Mouse (Mus musculus): ENCODE measurements around the gene Spindoc.
A peak's percentile ranks its signal among the peaks of the same experiment; 100 is the strongest.
"Not testable (repeated sequence)": the region's sequence is repeated elsewhere in the genome, so short reads cannot be mapped to it uniquely, and the experiment has no call there.

Spindoc gene

DNA sequence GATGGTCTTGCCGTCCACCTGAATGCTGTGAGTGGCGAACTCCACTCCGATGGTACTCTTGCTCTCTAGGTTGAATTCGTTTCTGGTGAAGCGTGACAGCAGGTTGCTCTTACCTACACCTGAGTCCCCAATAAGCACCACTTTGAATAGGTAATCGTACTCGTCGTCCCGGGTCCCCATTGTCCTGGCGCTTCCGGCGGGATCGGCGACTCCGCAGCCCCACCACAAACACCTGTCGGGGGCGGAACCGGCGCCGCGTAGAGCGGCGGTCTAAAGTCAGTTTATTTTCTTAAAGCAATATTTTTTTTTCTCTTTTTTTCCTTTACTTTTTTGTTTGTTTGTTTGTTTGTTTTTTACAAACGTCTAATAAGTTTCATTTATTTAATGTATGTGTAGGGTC is 16.1 kb upstream of the Spindoc start:
- not testable (repeated sequence) for DNase-seq

DNA sequence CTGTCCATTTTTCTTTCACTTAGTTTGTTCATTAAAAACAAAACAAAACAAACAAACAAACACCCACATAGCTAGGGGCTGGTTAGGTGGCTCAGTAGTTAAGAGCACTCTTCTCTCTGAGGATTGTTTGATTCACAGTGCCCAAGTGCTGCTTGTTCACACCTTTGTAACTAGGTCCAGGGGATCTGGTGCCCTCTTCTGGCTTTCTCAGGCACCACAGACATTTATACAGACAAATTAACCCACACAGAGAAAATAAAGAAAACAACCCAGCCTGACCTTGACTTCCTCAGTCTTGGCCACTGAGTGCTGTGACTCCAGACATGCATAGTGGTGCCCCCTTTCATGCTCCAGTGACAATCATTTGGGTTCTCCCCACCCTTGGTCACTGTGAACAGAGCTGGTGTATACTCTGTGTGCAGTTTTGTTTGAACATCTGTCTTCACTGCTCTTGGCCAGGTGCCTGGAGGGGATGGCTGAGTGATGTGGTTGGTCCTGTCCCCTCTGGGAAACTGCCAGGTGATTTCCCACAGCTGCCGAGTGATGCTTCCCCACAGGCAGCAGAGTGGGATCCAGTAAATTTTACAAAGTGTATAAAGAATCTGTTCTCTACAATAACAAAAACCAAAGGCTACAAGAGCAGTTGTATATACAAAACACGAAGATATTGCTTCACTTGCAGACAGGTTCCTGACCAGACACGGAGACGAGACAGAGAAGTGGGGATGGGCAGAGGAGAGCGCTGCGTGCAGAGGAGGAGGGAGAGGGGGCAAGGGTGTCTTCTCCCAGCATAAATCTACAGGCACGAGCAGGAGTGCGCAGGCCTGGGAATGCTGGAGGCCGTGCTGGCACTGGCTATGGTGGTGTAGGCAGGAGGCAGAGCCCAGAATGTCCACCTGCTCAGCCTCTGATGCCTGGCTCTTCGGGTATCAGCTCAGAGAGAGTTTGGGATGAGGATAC is 14.4 kb upstream of the Spindoc start:
- DNase-seq = not testable (repeated sequence)

DNA sequence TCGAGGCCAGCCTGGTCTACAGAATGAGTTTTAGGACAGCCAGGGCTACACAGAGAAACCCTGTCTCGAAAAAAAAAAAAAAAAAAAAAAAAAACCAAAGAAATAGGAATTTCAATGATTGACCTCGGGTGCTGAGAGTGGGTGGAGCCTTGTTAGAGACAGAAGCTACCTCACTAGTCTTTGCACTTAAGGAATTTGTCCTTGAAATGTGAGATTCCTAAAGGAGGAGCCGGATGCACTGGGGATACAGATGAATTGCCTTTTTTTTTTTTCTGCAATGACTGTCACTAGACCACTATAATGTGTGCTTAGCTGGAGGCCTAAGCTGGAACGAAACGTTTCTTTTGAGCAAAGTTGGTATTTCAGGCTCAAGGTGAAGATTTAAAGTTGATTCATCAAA is 5.7 kb upstream of the Spindoc start:
- DNase-seq = no peak

DNA sequence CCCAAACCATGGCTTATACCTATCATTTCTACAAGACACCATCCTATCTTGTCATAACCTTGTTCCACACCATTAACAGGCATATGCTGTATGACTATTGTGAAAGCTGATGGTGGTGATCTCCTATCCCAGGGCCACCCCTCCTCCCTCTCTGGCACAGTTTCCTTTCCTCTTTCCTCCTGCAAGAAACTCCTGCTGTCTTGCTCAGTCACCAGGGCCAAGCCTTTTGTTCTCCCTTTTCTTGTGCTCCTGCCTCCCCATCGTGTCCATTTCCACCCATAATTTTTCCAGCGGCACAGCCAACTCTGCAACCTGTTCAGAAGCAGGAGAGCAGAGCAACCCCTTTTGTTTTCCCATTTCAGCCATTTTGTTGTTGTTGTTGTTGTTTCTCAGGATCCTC is 3.2 kb upstream of the Spindoc start:
- no peak for DNase-seq

DNA sequence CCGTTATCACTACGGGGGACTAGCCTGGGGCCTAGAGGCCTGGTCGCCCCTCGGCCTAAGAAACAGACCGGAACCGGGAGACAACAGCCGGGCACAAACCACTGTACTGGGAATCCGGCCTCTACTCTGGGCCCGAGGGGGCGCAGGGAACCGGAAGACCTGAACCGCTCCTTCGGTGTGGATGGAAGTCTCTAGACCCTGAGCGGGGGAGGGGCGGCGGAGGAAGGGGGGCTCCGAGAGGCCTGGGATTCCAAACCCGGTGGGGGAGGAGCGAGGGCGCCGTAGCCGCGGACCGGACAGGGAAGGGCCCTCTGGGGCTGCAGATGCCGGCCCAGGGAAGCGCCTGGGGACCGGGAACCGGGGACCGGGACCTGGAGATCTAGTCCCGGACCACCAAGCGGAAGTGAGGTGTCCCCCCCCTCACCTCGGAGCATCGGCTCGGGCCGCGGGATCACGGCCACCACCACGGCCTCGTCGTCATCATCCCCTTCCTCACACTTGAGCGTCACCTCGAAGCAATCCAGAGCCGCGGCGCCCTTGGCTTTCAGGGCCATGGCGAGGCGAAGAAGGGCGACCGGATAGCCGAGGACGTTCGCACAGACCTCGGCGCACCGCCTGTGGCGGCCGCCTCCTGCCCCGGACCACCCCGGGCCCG is 419 bp downstream of the Spindoc start:
- DNase-seq = peak; percentile 19

DNA sequence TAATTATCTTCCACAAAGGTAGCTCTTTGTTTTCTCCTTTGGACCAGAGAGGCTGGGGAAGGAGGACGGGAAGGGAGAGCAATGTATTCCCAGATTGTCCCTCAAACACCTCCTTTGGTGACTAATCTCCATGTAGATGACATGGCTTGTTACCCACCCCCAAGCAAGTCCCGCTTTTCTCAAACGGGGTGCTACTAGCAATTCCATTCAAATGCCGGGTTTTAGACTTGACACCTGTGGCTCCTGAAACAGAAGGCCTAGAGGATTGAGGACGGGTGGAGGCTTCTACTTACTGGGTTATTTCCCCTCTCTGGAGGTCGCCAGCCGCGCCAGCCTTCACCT is 917 bp downstream of the Spindoc start:
- DNase-seq = peak; percentile 13

DNA sequence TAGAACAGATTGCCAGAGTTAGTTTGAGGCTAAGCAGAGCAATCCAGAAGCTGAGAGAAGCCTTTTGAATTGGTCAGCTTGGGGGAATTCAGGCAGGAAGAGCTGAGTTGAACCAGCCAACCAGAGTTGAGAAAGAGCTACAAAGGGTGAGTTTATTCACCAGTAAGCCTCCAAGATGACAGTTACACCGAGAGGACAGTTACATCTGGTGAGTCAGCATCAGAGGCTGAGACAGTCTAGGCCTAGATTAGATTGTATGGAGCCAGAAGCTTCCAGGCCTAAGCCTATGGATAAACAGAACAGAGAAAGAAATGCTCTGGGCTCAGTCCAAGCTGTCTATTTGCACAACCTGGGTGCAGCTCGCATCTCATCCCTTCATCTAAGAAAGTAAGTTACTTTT is 5.2 kb downstream of the Spindoc start:
- DNase-seq = no peak

DNA sequence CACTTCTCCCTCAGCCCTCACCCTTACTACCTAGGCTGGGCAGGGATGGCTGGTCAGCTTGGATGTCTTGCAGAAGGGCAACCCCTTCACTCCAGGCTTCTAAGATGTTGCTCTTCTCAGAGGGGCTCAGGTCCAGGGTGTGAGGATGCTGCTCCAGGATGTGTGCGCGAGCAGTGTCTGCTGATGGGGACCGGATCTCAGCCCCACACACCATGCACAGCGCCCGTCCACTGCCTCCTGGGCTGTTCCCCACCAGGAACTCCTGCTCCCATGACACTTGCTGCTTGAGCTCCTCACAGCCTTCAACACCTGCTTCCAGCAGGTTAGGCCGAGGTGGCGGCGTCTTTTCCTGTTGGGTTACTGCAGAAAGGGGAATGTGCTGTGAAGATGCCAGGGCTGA is 8.3 kb downstream of the Spindoc start:
- DNase-seq = no peak

DNA sequence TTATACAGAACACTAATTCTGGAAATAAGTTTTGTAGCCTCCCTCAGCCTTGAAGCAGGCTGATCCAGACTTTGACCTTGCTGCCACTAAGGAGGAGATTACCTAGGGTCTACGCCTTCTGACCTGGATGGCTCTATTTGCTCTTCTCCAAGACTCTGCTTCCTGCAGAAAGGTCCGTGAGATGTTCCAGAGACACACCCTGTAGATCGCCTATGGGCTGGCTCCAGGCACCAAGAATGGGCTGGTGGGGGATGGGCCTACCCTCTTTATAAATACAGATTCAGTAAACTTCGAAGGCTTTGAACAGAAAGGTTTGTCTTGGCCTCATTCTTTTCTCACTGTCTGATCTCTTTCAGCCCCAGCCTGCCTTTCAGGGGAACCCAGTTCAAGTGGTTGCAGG is 13.3 kb downstream of the Spindoc start:
- not testable (repeated sequence) for DNase-seq

DNA sequence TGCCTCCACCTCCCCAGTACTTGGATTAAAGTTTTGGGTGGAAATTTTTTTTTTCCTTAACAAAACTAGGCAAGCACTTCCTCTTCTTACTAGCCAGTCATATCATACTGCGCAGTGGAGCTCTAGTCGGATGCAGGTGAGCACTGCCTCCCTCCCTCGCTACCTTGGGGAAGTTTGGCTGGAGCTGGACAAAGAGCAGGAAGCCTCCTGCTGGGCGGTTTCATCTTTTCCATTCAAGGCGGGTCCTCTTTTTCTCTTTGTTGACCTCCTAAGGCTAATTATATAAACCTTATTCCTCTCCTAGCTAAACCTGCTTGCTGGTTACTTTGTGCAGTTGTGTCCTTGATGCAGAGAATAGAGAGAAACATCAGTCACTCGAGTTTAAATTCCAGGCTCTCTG is 29.2 kb downstream of the Spindoc start:
- DNase-seq = no peak

DNA sequence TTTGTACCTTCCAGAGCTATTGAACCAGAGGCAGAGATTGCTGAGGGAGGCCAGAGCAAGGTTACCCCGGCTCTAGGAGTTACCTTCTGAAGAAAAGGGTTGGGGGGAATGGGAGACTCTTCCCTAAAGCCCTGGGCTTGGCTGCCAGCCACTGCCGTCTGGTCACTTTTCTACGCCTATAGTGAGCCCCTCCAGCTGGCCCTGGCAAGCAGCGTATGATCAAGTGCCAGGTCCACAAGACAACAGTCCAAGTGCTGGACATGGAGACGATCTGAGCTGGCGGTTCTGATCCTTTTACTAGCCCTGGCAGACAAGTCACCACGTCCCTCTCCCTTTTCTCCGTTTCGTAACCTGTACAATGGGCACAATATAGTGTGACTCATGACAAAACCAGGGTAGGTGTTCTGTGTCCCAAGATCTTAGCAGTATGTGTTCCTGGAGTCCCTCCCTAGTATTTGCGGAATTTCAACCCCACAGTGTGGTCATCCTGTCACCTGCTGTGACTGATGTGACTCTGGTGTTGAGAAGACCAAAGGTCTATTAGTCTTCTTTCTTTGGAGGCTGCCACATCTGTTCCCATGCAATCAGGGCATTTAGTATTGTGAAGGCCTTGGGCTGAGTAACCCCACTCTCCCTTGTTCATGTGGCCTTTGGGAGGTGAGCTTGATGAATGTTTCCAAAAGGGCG is 29.8 kb downstream of the Spindoc start:
- no peak for DNase-seq

DNA sequence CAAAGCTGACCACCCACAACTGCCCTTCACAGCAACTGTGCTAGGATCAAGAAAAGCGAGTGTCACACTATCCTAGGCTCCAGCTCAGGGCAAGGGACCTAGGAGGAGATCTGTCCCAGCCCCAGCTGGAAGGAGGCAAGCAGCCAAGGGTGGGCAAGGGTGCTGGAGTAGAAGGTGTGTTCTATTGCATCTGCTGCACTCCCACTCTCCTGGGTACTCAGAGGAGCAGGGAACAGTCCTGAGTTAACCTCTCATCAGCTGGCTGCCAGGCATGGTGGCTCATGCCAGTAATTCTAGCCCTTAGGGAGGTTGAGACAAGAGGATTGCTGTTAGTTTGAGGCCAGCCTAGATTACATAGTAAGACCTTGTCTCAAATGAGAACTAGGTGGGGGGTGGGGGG is 32.8 kb downstream of the Spindoc start:
- DNase-seq = no peak

DNA sequence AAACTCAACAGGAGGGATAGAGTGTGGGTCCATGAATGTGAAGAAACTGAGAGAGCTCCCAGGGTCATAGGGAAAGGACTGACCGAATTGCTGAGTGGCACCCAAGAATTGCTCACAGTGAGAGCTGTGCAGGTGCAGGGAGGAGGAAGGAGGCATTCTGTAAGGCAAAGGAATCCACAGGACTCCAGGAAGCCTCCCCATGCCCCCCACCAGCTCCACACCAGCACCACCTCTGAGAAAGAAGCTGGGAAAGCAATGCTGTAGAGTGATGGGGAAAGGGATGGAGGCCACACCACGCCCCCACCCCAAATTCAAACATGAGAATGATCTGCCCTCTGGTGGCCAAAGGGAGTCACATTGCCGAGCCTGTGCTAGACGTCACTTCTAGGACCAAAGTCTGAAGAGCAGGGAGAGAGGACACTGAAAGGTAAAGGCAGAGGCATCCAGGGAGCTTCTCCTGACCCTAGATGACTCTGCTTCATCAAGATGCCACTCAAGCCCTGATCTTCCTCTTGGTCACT is 37.5 kb downstream of the Spindoc start:
- DNase-seq = peak; percentile 23

DNA sequence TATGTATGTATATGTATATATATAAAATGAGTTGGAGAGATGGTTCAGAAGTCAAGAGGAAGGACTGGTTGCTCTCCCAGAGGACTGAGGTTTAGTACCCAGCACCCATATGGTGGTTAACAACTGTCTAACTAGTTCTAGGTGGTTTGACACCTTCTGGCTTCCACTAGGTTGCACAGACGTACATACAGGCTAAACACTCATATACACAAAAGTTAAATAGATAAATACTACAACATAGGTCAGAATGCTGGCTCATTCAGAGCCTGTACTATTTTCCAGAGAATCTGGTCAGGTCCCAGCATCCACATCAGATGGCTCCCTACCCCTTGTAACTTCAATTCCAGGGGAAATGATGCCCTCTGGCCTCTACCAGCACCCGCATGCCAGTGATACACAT is 40.1 kb downstream of the Spindoc start:
- no peak for DNase-seq

DNA sequence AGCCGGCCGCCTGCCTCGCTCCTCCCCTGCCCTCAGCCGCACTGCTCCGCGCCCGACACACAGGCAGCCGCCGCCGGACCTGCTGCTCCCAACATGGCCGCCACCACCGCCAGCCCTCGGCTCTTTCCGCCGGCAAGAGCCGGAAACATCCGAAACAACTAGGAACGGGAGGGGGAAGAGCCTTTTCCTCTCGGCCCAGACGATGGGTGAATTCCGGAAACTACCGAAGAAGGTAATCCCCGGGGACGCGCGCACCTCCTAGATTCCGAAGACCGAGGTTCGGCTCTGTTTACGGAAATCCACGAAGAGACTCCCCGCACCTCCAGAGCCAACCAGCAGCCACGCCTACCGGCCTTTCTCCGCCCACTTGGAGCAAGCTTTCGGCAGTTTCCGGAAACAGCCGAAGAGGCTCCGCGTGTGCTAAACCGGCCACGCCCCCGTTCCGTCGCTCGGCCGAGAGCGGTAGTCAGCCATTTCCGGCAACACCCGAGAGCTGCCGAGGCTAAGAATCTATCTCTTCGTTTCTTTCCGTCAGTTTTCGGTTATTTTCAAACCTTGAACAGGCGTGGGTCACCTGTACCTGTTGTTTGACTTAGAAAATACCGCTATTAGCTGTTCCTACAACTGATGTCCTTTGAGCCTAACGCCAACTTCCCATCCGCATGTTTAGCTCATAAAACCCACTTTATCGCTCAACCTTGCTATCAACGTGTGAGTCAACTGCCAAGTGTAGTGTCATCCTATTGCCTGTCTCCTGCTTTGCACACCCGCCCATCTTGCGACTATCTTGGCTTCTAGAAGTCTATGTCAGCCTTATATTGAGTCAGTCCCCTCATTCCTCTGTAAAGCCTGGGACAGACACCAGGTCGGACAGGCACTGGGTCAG is 41.0 kb downstream of the Spindoc start, which contains the start of gene Mark2:
Mark2 (minus strand) TSS at position 349 of the 886 bp plus-strand sequence.
- DNase-seq = peak; percentile 99

DNA sequence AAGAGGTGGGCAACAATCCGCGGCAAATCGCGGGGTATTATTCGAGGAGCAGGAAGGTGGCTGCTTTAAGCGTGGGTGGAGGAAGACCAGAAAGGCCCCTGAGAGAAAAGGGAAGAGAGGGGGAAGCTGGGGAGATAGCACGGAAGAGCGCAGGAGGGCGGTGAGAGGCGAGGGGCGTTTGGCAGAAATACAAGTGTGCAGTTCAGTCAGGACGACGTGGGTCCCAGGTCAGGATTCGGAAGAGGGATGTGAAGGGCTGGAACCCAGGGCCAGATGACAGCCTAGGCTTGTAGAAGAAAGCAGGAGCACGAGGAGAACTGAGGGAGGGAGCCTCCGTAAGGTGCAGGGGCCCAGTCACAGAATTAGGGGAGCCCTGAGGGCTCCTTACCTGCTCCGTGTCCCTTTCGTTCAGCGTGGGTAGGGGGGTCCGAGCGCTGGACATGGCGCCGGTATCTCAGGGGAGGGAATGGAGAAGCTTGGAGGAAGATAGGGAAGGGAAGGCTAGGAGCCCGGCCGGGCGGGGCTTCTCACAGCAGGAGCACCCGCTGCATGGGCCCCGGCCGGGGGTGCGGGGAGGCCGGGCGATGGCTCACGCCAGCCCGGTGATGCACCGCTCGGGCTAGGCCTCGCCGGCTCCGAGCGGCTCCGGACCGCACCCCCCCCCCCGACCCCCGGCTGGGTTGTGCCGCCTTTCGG is 41.9 kb downstream of the Spindoc start:
- DNase-seq = peak; percentile 30

DNA sequence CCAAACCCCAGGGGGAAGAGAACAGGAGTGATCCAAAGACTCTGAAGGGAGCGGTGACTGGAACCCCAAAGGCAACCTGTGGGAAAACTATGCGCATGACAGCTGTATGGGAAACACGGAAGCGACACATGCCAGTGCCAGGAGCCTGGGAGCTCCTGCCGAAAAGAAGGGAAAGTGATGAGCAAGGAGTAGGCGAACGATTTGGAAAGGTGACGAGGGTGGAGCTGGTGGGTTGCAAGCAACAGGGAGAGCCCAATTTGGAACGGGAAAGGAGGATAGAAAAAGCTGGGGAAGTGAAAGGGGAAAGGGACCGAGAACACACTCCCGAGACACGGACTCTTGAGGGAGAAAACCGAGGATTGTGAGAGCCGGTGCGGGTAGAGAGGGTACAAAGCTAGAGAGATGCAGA is 42.4 kb downstream of the Spindoc start:
- peak; percentile 33 for DNase-seq

DNA sequence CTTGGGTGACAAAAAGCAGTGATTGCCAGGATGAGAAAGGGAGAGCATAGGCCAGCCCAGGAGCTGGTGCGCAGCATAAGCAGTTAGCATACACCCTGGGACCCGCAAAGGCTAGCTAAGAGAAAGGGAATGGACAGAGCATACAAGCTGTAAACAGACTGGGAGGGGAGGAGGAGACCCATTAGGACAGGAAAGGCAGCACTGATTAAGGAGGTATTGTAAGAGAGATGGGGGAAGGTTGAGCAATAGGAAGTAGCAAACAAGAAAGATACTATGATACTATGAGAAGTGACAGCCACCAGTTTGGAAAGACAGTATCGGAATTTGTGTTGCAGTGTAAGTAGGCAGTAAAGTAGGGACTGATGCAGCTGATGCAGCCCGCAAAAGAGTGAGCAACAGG is 42.9 kb downstream of the Spindoc start:
- DNase-seq = no peak

DNA sequence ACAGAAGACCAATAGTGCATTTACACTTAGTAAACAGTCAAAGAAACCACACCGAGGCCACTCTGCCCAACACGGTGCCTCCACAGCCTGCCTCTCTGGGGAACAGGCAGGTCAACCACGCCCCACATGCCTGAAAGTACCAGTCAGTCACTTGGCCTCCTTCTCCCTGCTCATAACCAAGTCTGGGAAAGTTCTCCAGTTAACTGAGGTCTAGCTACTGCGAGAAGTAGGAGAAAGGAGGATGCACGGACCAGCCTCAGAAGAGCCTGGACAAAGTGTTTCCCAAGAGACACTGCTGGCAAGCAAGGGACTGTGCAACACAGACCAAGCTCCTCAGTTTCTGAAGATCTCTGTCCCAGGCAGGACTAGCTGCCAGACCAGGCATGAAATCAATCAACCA is 43.8 kb downstream of the Spindoc start:
- DNase-seq = no peak

DNA sequence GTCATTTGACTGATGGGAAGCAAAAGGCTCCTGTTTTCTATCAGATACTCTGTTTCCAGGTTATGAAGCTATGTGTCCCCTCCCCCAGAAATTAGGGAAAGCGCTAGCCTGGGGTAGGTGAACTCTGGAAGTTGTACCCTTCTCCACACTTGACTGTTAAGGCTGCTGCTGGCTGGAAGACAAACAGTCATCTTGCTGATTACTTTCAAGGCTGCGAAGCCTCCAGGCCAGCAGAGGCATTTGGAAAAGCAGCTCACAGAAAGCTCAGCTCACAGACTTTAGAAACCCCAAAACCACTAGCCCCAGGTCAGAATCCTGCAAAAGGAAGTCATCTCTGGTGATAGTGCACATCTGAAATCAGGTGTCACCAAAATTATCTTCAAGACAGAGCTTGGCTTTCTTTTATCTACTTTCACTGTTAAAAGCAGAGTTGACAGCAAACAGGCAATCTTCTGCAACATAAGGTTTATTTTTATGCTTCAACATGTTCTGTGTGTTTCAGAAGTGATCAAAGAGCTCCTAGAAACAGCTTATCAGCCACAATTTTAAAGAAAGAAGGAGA is 44.9 kb downstream of the Spindoc start:
- no peak for DNase-seq

DNA sequence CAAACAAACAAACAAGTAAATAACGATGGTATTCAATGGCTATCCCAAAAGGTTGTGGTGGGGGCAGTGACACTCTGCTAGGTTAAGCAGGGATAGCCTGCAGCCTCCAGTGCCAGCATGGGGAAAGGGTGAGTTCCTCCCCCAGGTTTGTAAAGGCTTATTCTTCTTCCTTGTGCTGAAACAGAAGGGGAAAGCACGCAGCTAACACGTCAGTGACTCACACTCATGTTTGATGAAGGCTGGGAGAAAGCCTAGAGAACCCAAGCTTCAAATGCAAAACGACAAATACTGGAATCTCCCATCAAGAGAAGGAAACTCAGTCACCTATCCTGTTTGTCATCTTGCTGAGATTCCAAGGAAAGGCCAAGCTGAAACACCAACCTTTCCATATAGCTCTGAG is 47.1 kb downstream of the Spindoc start:
- no peak for DNase-seq
